Mouse (Mus musculus): ENCODE data around the gene Atl1.

DNA sequence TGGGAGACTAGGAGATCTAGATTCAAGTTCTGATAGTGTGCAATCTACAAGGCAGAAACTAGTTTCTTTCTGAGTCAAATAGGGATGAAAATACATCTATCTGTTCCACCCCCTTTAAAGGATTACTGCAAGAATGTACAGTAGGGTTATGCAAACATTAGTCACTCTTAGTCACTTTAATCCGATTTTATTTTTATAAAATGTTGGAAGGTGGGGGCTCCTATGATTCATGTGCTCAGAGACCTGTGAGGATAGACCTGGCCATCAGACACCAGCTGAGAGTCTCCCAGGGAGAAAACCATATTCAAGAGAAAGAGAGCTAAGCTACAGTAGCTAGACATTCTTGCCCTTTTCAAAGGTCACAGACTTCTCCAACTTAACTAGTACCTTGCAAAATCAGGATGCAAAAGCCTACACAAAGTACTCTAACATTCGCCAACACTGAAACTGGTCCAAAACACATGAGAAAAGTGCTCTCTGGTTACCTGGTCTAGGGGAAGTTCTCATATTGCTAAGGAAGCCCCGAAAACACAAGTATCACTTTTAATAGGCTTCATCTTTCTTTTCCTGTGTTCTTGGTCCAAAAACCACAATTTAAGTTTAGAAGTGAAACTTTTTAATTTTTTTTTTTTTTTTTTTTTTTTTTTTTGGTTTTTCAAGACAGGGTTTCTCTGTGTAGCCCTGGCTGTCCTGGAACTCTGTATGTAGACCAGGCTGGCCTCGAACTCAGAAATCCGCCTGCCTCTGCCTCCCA is 7.1 kb upstream of the Atl1 start:
- TF ChIP-seq CEBPB (IDR thresholded peaks at IDR 0.05; ENCODE audit: low read depth) (peak; percentile 78), MAX (IDR thresholded peaks at IDR 0.05) (no peak)
